Mouse (Mus musculus) CH12.LX (cell line): ENCODE data around the gene Clec5a. TPM values are rescaled to one million over a fixed set of nuclear protein-coding genes. Genes with fewer than 3 reads are reported as not detected.
"Not testable (repeated sequence)": the region's sequence is repeated elsewhere in the genome, so short reads cannot be mapped to it uniquely, and the experiment has no call there.

Experiments used
- DNase-seq: peaks from one replicate; pipeline ENCODE4 v3.0.0-alpha.2; 2013; ENCODE audit errors: extremely low read depth
- H3K27ac ChIP-seq: 2 replicates; pipeline ENCODE4 v1.5.1; 2012; ENCODE audit warnings: low read depth, mild to moderate bottlenecking, control low read depth, moderate library complexity; ENCODE audit not compliant: insufficient read depth
- H3K27me3 ChIP-seq: replicated peaks from 2 replicates; pipeline ENCODE3; 2012; ENCODE audit warnings: inconsistent platforms
- H3K36me3 ChIP-seq, 2 experiments: replicated peaks in 1 of 2; 2 replicates each; pipeline versions ENCODE3 to v1.6.1; 2012; ENCODE audit warnings: inconsistent platforms in 1 of 2, low read length in 1 of 2, mild to moderate bottlenecking in 1 of 2, mixed read lengths in 1 of 2, moderate library complexity in 1 of 2; ENCODE audit not compliant: control insufficient read depth in 1 of 2, insufficient read depth in 1 of 2
- H3K4me1 ChIP-seq, 2 experiments: 2 replicates each; pipeline ENCODE4 v1.6.1; 2012; ENCODE audit warnings: inconsistent platforms in 1 of 2, moderate library complexity in 1 of 2; ENCODE audit not compliant: insufficient read depth in 2 of 2, control insufficient read depth in 1 of 2
- H3K4me2 ChIP-seq: 2 replicates; pipeline ENCODE4 v1.6.1; 2012; ENCODE audit warnings: low read depth, mild to moderate bottlenecking, control low read depth; ENCODE audit not compliant: poor library complexity, insufficient read depth, severe bottlenecking
- H3K4me3 ChIP-seq, 3 experiments: fragments of 150-350 bp in 1 of 3; sonication (generic) in 1 of 3; replicated peaks in 1 of 3; 2 replicates each; pipeline versions ENCODE3 to v1.5.1; 2011 to 2012; ENCODE audit warnings: low read depth in 2 of 3, low read length in 2 of 3, mild to moderate bottlenecking in 2 of 3, moderate library complexity in 2 of 3, control low read depth in 1 of 3, improper control_type of control experiment in 1 of 3, inconsistent platforms in 1 of 3, mixed read lengths in 1 of 3; ENCODE audit not compliant: poor library complexity in 1 of 3
- H3K79me2 ChIP-seq: replicated peaks from 2 replicates; pipeline ENCODE4 v1.6.1; 2012; ENCODE audit warnings: mild to moderate bottlenecking, moderate library complexity; ENCODE audit not compliant: control insufficient read depth, poor library complexity, insufficient read depth, severe bottlenecking; ENCODE audit errors: extremely low read depth
- H3K9ac ChIP-seq: 2 replicates; pipeline ENCODE4 v1.6.1; 2012; ENCODE audit warnings: low read depth, mild to moderate bottlenecking, control low read depth, moderate library complexity; ENCODE audit not compliant: insufficient read depth
- H3K9me3 ChIP-seq: replicated peaks from 2 replicates; pipeline ENCODE3; 2012; ENCODE audit warnings: low read length, inconsistent platforms, mixed read lengths
- BHLHE40 ChIP-seq: IDR thresholded peaks from 2 replicates; pipeline ENCODE4 v1.6.1; 2011; ENCODE audit warnings: mild to moderate bottlenecking, low read depth, low read length, improper control_type of control experiment
- CHD1 ChIP-seq: IDR thresholded peaks from 2 replicates; pipeline ENCODE4 v1.6.1; 2012; ENCODE audit warnings: low read depth, low read length, improper control_type of control experiment, inconsistent platforms
- CHD2 ChIP-seq: IDR thresholded peaks from 2 replicates; pipeline ENCODE4 v1.6.1; 2011; ENCODE audit warnings: low read length, improper control_type of control experiment
- ELF1 ChIP-seq: IDR thresholded peaks from 2 replicates; pipeline ENCODE4 v1.6.1; 2014; ENCODE audit warnings: low read depth, mild to moderate bottlenecking, inconsistent platforms, low read length, improper control_type of control experiment
- EP300 ChIP-seq: IDR thresholded peaks from 2 replicates; pipeline ENCODE4 v1.6.1; 2011; ENCODE audit warnings: low read length, improper control_type of control experiment
- IRF4 ChIP-seq: IDR thresholded peaks from 2 replicates; pipeline ENCODE4 v1.6.1; 2014; ENCODE audit warnings: low read depth, mild to moderate bottlenecking, inconsistent platforms, low read length, improper control_type of control experiment
- JUN ChIP-seq: IDR thresholded peaks from 2 replicates; pipeline ENCODE4 v1.6.1; 2011; ENCODE audit warnings: low read depth, mild to moderate bottlenecking, low read length, improper control_type of control experiment, moderate library complexity; ENCODE audit not compliant: insufficient read depth
- JUND ChIP-seq: conservative IDR thresholded peaks from 2 replicates; pipeline ENCODE4 v1.6.1; 2011; ENCODE audit warnings: low read depth, low read length, improper control_type of control experiment
- KAT2A ChIP-seq: IDR thresholded peaks from 2 replicates; pipeline ENCODE4 v1.6.1; 2012; ENCODE audit warnings: low read length, improper control_type of control experiment, inconsistent platforms; ENCODE audit not compliant: insufficient replicate concordance
- MAFK ChIP-seq: IDR thresholded peaks from 2 replicates; pipeline ENCODE4 v1.6.1; 2011; ENCODE audit warnings: low read length, improper control_type of control experiment; ENCODE audit not compliant: insufficient replicate concordance
- MEF2A ChIP-seq: IDR thresholded peaks from 2 replicates; pipeline ENCODE4 v1.6.1; 2014; ENCODE audit warnings: low read depth, mild to moderate bottlenecking, inconsistent platforms, low read length, improper control_type of control experiment, borderline replicate concordance
- MXI1 ChIP-seq: IDR thresholded peaks from 2 replicates; pipeline ENCODE4 v1.6.1; 2011; ENCODE audit warnings: mild to moderate bottlenecking, low read depth, low read length, improper control_type of control experiment
- MYC ChIP-seq: IDR thresholded peaks from 2 replicates; pipeline ENCODE4 v1.6.1; 2011; ENCODE audit warnings: low read depth, mild to moderate bottlenecking, improper control_type of control experiment, low read length
- NRF1 ChIP-seq: IDR thresholded peaks from 2 replicates; pipeline ENCODE4 v1.6.1; 2014; ENCODE audit warnings: low read depth, mild to moderate bottlenecking, inconsistent platforms, low read length, improper control_type of control experiment, moderate library complexity
- PAX5 ChIP-seq: IDR thresholded peaks from 2 replicates; pipeline ENCODE4 v1.6.1; 2012; ENCODE audit warnings: low read length, inconsistent platforms, mixed read lengths
- POLR2A ChIP-seq: IDR thresholded peaks from 2 replicates; pipeline ENCODE4 v1.6.1; 2011; ENCODE audit warnings: low read depth, mild to moderate bottlenecking, improper control_type of control experiment, low read length
- POLR2AphosphoS2 ChIP-seq: IDR thresholded peaks from 2 replicates; pipeline ENCODE4 v1.6.1; 2011; ENCODE audit warnings: low read depth, low read length, improper control_type of control experiment
- RAD21 ChIP-seq: IDR thresholded peaks from 2 replicates; pipeline ENCODE4 v1.6.1; 2011; ENCODE audit warnings: low read depth, mild to moderate bottlenecking, low read length, improper control_type of control experiment, moderate library complexity
- SIN3A ChIP-seq: IDR thresholded peaks from 2 replicates; pipeline ENCODE4 v1.6.1; 2012; ENCODE audit warnings: low read length, improper control_type of control experiment, inconsistent platforms
- TBP ChIP-seq: conservative IDR thresholded peaks from 2 replicates; pipeline ENCODE4 v1.6.1; 2011; ENCODE audit warnings: low read depth, low read length, improper control_type of control experiment
- TCF12 ChIP-seq: IDR thresholded peaks from 2 replicates; pipeline ENCODE4 v1.6.1; 2014; ENCODE audit warnings: low read depth, mild to moderate bottlenecking, inconsistent platforms, low read length, improper control_type of control experiment
- UBTF ChIP-seq: IDR thresholded peaks from 2 replicates; pipeline ENCODE4 v1.6.1; 2012; ENCODE audit warnings: low read depth, mild to moderate bottlenecking, inconsistent platforms, low read length, improper control_type of control experiment, moderate library complexity
- USF2 ChIP-seq: conservative IDR thresholded peaks from 2 replicates; pipeline ENCODE4 v1.6.1; 2011; ENCODE audit warnings: low read depth, low read length, improper control_type of control experiment
- ZKSCAN1 ChIP-seq: IDR thresholded peaks from 2 replicates; pipeline ENCODE4 v1.6.1; 2012; ENCODE audit warnings: low read depth, inconsistent platforms, low read length, improper control_type of control experiment, borderline replicate concordance
- ZNF384 ChIP-seq: IDR thresholded peaks from 2 replicates; pipeline ENCODE4 v1.6.1; 2012; ENCODE audit warnings: low read depth, low read length, improper control_type of control experiment, inconsistent platforms
- dilution Hi-C: fragments of 300-500 bp; cut with MboI; formaldehyde crosslinking; loops from 2 replicates; pipeline ENCODE4 v1.14.3; 2020; ENCODE audit warnings: low sequenced_read_pairs; ENCODE audit not compliant: extremely low pct_unique_long_range_greater_than_20kb, extremely low pct_ligation_motif_present
- in situ Hi-C: fragments of 300-500 bp; cut with MboI; formaldehyde crosslinking; loops from 3 replicates; pipeline ENCODE4 v1.14.3; 2019; ENCODE audit warnings: low sequenced_read_pairs, low pct_ligation_motif_present, low pct_unique_long_range_greater_than_20kb, mixed read lengths
- polyA plus RNA-seq: library from polyadenylated mRNA; unstranded; fragments of >175 nt; gene quantifications from 2 replicates; pipeline ENCODE4 v1.2.1, GENCODE M21; 2012; ENCODE audit warnings: low read depth; ENCODE audit not compliant: insufficient read length
- total RNA-seq, 2 experiments: library from RNA; depleted of rRNA; stranded (reverse); fragments of 300-350 nt in 1 of 2; fragments of >200 nt in 1 of 2; gene quantifications; 2 replicates each; pipeline ENCODE4 v1.2.3; 2012 to 2014

Clec5a gene
- total and polyA plus RNA-seq, 3 experiments: 1.0 to 1.4 (median 1.1) TPM

DNA sequence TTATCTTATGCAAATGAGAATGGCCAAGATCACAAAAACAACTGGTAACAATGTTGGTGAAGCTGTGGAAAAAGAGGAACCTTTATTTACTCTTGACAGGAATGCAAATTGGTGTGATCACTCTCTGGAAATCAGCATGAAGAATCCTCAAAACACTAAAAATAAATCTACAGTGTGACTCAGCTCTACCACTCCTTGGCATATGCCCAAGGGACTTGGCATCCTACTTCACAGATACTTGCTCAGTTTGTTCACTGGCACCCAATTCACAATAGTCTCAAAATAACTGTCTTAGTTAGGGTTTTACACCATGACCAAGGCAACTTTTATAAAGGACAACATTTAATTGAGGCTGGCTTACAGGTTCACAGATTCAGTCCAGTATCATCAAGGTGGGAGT is 21.8 kb upstream of the Clec5a start:
- in situ Hi-C loops: no loop called here
- DNase-seq: peak; percentile 31
- Histone ChIP-seq H3K4me2 (no peak overlapping the region), H3K4me1 (peaks cover 3 to 8% of the 10 kb centered on the region in 2 experiments; a peak in 2 of 4 replicates), H3K79me2 (no peaks in the 10 kb centered on the region), H3K27me3 (no peaks in the 10 kb centered on the region), H3K9ac (no peak overlapping the region), H3K36me3 (no peaks in the 10 kb centered on the region), H3K9me3 (no peaks in the 10 kb centered on the region), H3K4me3 (no peak overlapping the region), H3K27ac (no peak overlapping the region)
- TF ChIP-seq JUN: no peak
- TF ChIP-seq PAX5: no peak
- no peak for TF ChIP-seq MYC
- TF ChIP-seq EP300: 0 out of 2 replicates have a peak, but pooled peaks have one; percentile 11
- TF ChIP-seq BHLHE40: 0 out of 2 replicates have a peak, but pooled peaks have one; percentile 12
- TF ChIP-seq TBP: no peak
- TF ChIP-seq NRF1: no peak
- TF ChIP-seq SIN3A: no peak
- dilution Hi-C loops: no loop called here

DNA sequence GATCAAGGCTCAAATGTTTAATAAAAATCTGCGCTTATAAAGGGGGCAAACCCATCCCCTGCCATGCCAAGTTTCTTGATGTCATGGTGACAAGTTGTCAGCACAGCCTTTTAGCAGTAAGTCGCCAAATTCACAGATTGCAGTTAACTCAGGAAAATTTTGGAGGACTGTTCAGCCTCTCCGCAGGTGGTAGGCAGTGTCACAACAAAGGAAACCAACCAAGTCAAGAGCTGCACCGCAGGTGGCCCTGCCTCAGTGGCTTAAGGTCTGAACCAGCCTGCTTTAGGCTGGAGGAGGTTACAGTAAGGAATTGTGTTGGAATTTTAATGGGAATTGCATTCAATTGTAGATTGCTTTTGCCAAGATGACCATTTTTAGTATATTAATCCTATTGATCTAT is 12.9 kb upstream of the Clec5a start:
- H3K4me3 ChIP-seq, H3K36me3 ChIP-seq, DNase-seq, in situ Hi-C loops, dilution Hi-C loops, H3K4me2 ChIP-seq, H3K9me3 ChIP-seq, H3K27ac ChIP-seq, H3K9ac ChIP-seq, H3K27me3 ChIP-seq, H3K79me2 ChIP-seq: not testable (repeated sequence)
- H3K4me1 ChIP-seq: peaks cover 5 to 16% of the 10 kb centered on the region in 2 experiments

DNA sequence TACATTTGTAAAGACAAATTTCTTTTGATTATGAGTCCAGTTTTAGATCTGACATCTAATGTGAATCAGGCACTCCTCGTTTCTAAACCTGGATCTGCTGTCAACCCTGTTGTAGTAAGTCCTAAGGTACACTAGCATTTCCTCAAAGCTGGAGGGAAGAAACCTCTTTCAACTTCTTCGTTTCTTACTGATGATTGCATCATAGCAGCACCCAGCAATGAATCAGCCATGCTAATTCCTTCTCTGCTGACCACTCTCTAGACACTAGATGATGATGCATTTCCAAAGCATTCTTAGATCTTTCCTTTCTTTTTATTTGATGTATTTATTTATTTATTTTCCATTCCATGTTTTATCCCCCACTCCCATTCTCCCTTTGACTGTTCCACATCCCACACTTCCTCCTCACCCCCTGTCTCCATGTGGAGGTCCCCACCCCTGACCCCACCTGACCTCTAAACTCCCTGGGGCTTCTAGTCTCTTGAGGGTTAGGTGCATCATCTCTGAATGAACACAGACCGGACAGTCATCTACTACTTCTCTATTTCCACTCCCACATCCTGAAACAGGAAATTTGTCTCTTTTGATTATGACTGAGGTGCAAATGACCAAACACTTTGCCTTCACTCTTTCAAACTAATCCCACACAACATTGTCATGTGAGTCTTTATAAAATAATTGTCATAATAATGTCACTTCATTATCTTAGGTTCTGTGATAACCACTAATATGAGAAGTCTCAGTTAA is 9.4 kb upstream of the Clec5a start:
- DNase-seq: peak; percentile 52
- no peaks in the 10 kb centered on the region for H3K9me3 ChIP-seq
- H3K4me2 ChIP-seq: peak overlapping the region; percentile 44; the same call in 1 of the 2 replicates
- H3K9ac ChIP-seq: no peak overlapping the region; the same call in 1 of the 2 replicates
- in situ Hi-C loops: no loop called here
- H3K27me3 ChIP-seq: no peaks in the 10 kb centered on the region
- dilution Hi-C loops: no loop called here
- H3K36me3 ChIP-seq: no peaks in the 10 kb centered on the region
- H3K79me2 ChIP-seq: no peaks in the 10 kb centered on the region
- H3K27ac ChIP-seq: no peak overlapping the region; the same call in 1 of the 2 replicates
- H3K4me3 ChIP-seq: no peak overlapping the region
- H3K4me1 ChIP-seq: peaks cover 5 to 16% of the 10 kb centered on the region in 2 experiments
- TF ChIP-seq MAFK: no peak
- no peak for TF ChIP-seq USF2
- TF ChIP-seq MYC: no peak
- no peak for TF ChIP-seq ZNF384
- TF ChIP-seq POLR2A: no peak
- TF ChIP-seq JUND: peak; percentile 39; the same call in 1 of the 2 replicates
- TF ChIP-seq CHD2: no peak; the same call in 1 of the 2 replicates
- no peak for TF ChIP-seq ZKSCAN1
- TF ChIP-seq POLR2AphosphoS2: no peak
- no peak for TF ChIP-seq MXI1
- TF ChIP-seq UBTF: no peak
- peak; percentile 38; the same call in 1 of the 2 replicates for TF ChIP-seq MEF2A
- peak; percentile 36; the same call in 1 of the 2 replicates for TF ChIP-seq BHLHE40
- peak; percentile 51; the same call in 1 of the 2 replicates for TF ChIP-seq TCF12
- peak; percentile 41 for TF ChIP-seq ELF1
- no peak for TF ChIP-seq CHD1
- no peak for TF ChIP-seq PAX5
- TF ChIP-seq IRF4: peak; percentile 83
- no peak for TF ChIP-seq KAT2A
- no peak for TF ChIP-seq RAD21
